Mouse (Mus musculus) lung, adult 2 months (tissue): ENCODE measurements around the gene Ryr1.

Experiments
- CTCF ChIP-seq: fragments of 200-500 bp; IDR thresholded peaks from 2 replicates; pipeline ENCODE4 v1.5.1; 2011; ENCODE audit warnings: mild to moderate bottlenecking, low read length, control low read depth; ENCODE audit not compliant: insufficient read depth
- POLR2A ChIP-seq: fragments of 200-500 bp; IDR thresholded peaks from 2 replicates; pipeline ENCODE4 v1.6.1; 2011; ENCODE audit warnings: low read depth, mild to moderate bottlenecking, control low read depth, low read length, borderline replicate concordance; ENCODE audit errors: extremely low read depth

GRCm38 (mm10) chr7:29076977-29077376 lies 48.0 kb downstream of the Ryr1 start:
- TF ChIP-seq POLR2A (no peak), CTCF (no peak)
